ENCODE assay signal across 7 mouse cellular contexts in the genomic region with DNA sequence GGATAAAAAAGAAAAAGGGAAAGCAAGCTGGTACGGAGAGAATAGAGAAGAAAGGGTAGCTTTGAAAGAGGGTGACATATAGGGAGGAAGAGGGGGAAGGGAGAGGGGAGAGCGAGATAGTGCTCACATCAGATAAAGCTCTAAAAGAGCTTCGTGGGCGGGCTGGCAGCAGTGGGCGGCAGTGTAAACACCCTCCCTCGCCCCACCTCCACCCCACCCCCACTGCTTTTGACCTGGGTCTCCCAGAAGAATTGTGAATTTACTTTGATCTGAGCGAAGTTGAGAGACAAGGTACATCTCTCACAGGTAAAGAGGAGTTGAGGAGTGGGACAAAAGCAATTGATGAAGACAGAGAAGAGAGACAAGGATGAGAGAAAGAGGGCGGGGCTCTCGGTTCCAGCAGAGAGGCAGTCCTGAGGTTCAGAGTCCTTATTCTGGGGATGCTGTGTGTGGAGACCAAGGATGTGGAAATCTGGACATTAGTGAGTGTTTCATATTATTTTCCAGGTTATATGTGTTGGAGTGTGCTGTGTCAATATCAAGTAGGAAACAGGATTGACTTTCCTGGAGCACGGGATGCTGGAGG. TPM values are rescaled to one million over a fixed set of nuclear protein-coding genes. Genes with fewer than 3 reads are reported as not detected.
DNase-seq lines count a peak whose midpoint lies in the region; ATAC-seq and TF ChIP-seq lines count a peak whose summit lies in the region.

Gene Aim2, plus strand, starts transcription at position 508 of the 586 bp plus-strand sequence.

- TF ChIP-seq CTCF in liver, postnatal 0 days (IDR thresholded peaks at IDR 0.05; ENCODE audit: low read depth): no peak

- no peaks in the 10 kb centered on the region for H3K27me3 ChIP-seq in liver, postnatal 0 days (ENCODE audit: insufficient read depth, low read length)

- H3K4me1 ChIP-seq in liver, postnatal 0 days (ENCODE audit: insufficient read depth): peaks cover 12% of the 10 kb centered on the region

- peak within 1 kb of the TSS; percentile 70 for H3K4me2 ChIP-seq in liver, postnatal 0 days (ENCODE audit: low read depth, low read length)

- H3K4me3 ChIP-seq in liver, postnatal 0 days (ENCODE audit: low read depth, low read length): peak within 1 kb of the TSS; percentile 43

- no peak within 1 kb of the TSS for H3K27ac ChIP-seq in liver, postnatal 0 days (ENCODE audit: low read depth)

- no peak for DNase-seq in thymus, postnatal 0 days (ENCODE audit: low spot score)
- no peak for DNase-seq in thymus, postnatal 14 days
- DNase-seq in liver, postnatal 0 days: no peak
- DNase-seq in T-cell, adult 2 months (ENCODE audit: low spot score): no peak
- no peak for DNase-seq in cerebellum, postnatal 14 days
- no peak for DNase-seq in cerebellum, adult 8-10 months

- no peaks in the 10 kb centered on the region for H3K9me3 ChIP-seq in liver, postnatal 0 days (ENCODE audit: low read length)

- H3K9ac ChIP-seq in liver, postnatal 0 days (replicated peaks): peak within 1 kb of the TSS; percentile 22; the same call in 1 of the 2 replicates

- ATAC-seq in granulocyte monocyte progenitor cell, adult 5-6 weeks (replicated peaks; ENCODE audit: poor library complexity, severe bottlenecking): no peak
- peak; percentile 57 for ATAC-seq in liver, postnatal 0 days

- no peak for TF ChIP-seq EP300 in liver, postnatal 0 days (IDR thresholded peaks at IDR 0.05; ENCODE audit: low read depth)

- 12% methylated on average over 10 of the region's 10 CpGs for WGBS in liver, postnatal 0 days (ENCODE audit: insufficient replicate concordance)

- no peaks in the 10 kb centered on the region for H3K36me3 ChIP-seq in liver, postnatal 0 days (replicated peaks; ENCODE audit: insufficient read depth, low read length)

RNA-seq across cellular contexts. Expression of gene Aim2, which starts in this region (rescaled TPM):
- 8.5 and 12.0 TPM in 2 replicates for polyA plus RNA-seq in thymus, postnatal 0 days (2015; fragmentation: Nextera tagmentation; extraction: Ambion mirVana)
- total RNA-seq in granulocyte monocyte progenitor cell, adult 5-6 weeks (2014; fragmentation: Nextera tagmentation): 59.1 and 67.7 TPM in 2 replicates
- total RNA-seq in granulocyte monocyte progenitor cell, adult 5-6 weeks (2017): 80.6 and 90.7 TPM in 2 replicates
- polyA plus RNA-seq in liver, postnatal 0 days (2015; fragmentation: Nextera tagmentation; extraction: Ambion mirVana): 4.6 and 4.7 TPM in 2 replicates
